Mouse (Mus musculus) left cerebral cortex, adult 11 months (tissue): ENCODE measurements around the gene Avl9.
A peak's percentile ranks its signal among the peaks of the same experiment; 100 is the strongest.

ENCODE experiments used
- DNase-seq: peaks from one replicate; pipeline ENCODE4 v3.0.0; 2022; ENCODE audit warnings: low spot score

Gene Avl9

GRCm38 (mm10) chr6:56794834-56795233 lies 80.1 kb downstream of the Avl9 start:
- DNase-seq, result no peak

DNA sequence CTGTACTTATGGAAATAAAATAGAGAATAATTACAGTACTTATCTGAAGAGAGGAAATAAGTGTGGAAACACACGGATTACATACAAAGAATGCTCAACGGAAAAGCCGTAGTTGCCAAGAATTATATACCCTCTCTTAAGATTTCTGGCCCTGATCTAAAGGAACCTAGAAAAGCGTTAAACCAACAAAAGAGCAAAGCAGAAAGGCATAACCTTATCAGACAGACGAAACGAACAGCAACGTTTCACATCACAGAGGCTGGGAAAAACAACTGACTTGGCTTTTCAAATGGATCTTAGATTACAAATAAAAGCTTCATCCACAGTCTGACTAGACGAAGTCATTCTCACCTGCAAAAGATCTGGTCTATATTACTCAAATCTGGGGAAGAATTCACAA lies 81.5 kb downstream of the Avl9 start:
- no peak for DNase-seq

GRCm38 (mm10) chr6:56796668-56797141 lies 82.0 kb downstream of the Avl9 start:
- DNase-seq, result no peak

GRCm38 (mm10) chr6:56797311-56798151 lies 82.8 kb downstream of the Avl9 start, which contains the start of gene Kbtbd2:
TSS of gene Kbtbd2 (minus strand) at chr6:56797813.
- DNase-seq, result peak; percentile 88

GRCm38 (mm10) chr6:56798152-56798465 lies 83.4 kb downstream of the Avl9 start:
- no peak for DNase-seq

GRCm38 (mm10) chr6:56805026-56805425 lies 90.3 kb downstream of the Avl9 start:
- DNase-seq, result no peak

GRCm38 (mm10) chr6:56806195-56806594 lies 91.5 kb downstream of the Avl9 start:
- peak; percentile 26 for DNase-seq

GRCm38 (mm10) chr6:56808656-56809055 lies 94.0 kb downstream of the Avl9 start:
- DNase-seq, result peak; percentile 46
